Mouse (Mus musculus) adrenal gland, adult 2 months (tissue): ENCODE data around the gene Bag5. TPM values are rescaled to one million over a fixed set of nuclear protein-coding genes. Genes with fewer than 3 reads are reported as not detected.

Source experiments
- DNase-seq: peaks from one replicate; pipeline ENCODE4 v3.0.0; 2021
- polyA plus RNA-seq: library from polyadenylated mRNA; depleted of rRNA; stranded (reverse); fragments of >200 nt; gene quantifications from 2 replicates; pipeline ENCODE4 v1.2.3, GENCODE M21; 2012
- total RNA-seq, 2 experiments: library from RNA; stranded (reverse); gene quantifications; 2 replicates each; pipeline ENCODE4 v1.2.3; 2021

The Bag5 gene
- total and polyA plus RNA-seq, 3 experiments: 8.0 to 37.7 (median 32.5) TPM

GRCm38 (mm10) chr12:111698346-111698913 is 14.6 kb downstream of the Bag5 start:
- DNase-seq: peak; percentile 72

DNA sequence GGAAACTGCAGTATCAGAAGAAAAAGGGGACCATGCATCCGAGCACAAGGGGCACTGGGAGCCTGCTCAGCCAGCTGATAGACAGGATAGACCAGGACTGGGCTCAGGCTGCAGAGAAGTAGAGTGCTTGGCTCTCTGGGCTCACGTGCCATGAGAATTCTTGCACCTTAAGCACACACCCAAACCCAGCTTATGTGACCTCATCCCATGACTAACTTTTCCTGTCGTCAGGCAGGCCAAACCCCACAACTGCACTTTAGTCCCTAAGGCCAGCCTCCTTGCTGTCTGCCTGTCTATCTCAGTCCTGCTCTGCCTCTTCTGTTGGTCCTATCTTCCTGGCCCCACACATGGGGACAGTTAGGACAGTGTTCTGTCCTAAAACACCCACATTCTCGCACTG is 15.3 kb downstream of the Bag5 start:
- DNase-seq: peak; percentile 56

DNA sequence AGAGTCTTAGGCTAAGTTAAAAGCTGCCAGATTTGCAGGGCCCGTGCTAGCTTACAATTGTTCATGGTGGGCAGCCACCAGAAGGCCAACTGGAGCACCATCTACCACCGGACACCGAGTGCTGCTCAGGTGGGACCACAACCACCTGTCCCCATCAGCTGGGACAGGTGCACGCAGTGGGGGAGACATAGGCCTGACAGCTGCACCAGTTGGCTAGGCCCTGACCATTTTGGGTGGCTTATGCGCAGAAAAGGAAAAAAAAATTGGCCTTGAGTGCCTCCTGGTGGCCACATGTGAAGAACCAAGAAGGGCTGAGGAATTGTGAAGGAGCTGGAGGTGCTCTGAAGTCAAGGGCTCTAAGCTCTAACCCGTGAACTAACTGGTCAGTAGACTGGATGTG is 16.8 kb downstream of the Bag5 start:
- DNase-seq: peak; percentile 65

GRCm38 (mm10) chr12:111694880-111695804 is 17.9 kb downstream of the Bag5 start:
- DNase-seq: peak; percentile 35

GRCm38 (mm10) chr12:111694271-111694781 is 18.7 kb downstream of the Bag5 start:
- DNase-seq: peak; percentile 48

GRCm38 (mm10) chr12:111693341-111694270 is 19.5 kb downstream of the Bag5 start:
- DNase-seq: no peak

- DNase-seq: no peak
These were observed 20.2 kb downstream of the Bag5 start for GRCm38 (mm10) chr12:111692899-111693298.

DNA sequence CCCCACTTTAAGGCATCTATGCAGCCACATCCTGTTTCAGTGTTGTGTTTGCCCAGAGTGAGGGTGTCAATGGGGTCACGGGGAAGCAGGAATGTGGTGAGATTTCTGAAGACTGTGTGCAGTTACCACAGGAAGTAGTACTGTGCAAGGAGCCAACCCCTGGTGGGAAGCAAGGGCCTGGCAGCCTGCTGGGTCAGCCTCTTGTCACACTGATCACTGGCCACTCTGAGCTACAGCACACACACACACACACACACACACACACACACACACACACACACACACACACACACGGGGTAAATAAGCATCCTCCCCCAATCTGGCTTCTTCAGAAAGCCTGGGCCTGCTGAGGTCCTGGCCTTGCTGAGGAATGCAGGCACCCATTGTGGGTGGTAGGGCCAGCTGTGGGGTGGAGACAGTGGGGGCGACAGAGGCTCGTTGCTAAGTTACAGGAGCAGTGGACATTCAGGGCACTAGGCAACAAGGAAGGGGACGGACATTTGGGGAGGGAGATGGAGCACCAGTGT is 21.6 kb downstream of the Bag5 start:
- DNase-seq: no peak

- no peak for DNase-seq
These were observed 23.6 kb downstream of the Bag5 start for GRCm38 (mm10) chr12:111689426-111689825.

DNA sequence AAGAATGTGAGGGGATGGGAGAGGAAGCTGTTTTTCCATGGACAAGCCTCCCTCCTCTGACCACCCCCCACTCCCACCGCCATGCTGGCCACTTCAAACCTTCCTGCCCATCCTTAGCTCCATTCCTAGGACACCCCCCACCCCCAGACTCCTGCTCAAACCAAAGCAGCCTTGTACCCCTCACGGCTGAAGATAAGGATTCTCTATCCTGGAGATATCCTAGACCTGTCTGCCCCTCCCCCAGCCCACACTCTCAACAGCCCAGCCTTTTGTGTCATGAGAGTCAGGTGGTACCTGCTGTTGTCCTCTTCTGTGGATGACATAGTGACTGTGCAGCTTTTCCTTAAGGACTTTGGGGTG is 25.0 kb downstream of the Bag5 start:
- DNase-seq: no peak

- peak; percentile 82 for DNase-seq
These were observed 25.5 kb downstream of the Bag5 start for GRCm38 (mm10) chr12:111687350-111688068.

DNA sequence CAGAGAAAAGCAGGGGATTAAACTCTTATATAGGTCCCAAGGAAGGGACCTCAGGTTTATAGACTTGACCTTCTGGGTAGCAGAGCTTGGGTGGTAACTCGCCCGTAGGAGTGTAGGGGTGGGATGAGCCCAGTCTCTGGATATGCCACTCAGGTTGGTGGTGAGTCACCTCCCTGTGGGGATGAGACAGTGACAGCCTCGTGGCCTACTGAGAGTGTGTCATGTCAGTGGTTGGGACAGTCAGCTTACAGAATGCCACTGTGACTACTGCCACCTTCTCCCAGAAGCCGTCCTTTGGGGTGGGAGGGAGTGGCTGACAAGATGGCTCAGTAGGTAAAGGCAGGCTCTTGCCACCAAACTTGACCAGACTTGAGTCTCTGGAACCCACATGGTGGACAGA is 26.7 kb downstream of the Bag5 start:
- DNase-seq: peak; percentile 71

GRCm38 (mm10) chr12:111682806-111683205 is 30.3 kb downstream of the Bag5 start:
- no peak for DNase-seq

GRCm38 (mm10) chr12:111682003-111682402 is 31.1 kb downstream of the Bag5 start:
- no peak for DNase-seq

GRCm38 (mm10) chr12:111681305-111681704 is 31.8 kb downstream of the Bag5 start:
- DNase-seq: no peak

DNA sequence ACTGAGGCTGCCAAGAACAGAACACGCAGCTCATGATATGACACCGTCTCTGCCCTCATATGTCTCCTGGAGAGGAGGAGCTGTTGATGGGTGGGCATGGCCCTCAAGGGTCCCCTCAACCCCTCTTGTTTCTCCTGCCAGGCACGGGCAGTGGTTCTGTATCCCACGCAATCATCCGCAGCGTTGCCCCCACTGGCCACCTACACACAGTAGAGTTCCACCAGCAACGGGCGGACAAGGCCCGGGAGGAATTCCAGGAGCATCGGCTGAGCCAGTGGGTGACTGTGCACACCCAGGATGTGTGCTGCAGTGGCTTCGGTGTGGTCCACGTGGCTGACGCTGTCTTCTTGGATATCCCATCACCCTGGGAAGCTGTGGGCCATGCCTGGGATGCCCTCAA is 32.4 kb downstream of the Bag5 start:
- DNase-seq: no peak

- DNase-seq: no peak
These were observed 34.1 kb downstream of the Bag5 start for GRCm38 (mm10) chr12:111678997-111679396.

DNA sequence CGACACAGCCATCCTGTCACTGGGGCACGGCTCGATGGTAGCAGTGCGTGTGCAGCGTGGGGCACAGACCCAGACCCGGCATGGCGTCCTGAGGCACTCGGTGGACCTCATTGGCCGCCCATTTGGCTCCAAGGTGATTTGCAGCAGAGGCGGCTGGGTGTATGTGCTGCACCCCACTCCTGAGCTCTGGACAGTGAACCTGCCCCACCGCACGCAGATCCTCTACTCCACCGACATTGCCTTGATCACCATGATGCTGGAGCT is 34.5 kb downstream of the Bag5 start:
- DNase-seq: no peak

DNA sequence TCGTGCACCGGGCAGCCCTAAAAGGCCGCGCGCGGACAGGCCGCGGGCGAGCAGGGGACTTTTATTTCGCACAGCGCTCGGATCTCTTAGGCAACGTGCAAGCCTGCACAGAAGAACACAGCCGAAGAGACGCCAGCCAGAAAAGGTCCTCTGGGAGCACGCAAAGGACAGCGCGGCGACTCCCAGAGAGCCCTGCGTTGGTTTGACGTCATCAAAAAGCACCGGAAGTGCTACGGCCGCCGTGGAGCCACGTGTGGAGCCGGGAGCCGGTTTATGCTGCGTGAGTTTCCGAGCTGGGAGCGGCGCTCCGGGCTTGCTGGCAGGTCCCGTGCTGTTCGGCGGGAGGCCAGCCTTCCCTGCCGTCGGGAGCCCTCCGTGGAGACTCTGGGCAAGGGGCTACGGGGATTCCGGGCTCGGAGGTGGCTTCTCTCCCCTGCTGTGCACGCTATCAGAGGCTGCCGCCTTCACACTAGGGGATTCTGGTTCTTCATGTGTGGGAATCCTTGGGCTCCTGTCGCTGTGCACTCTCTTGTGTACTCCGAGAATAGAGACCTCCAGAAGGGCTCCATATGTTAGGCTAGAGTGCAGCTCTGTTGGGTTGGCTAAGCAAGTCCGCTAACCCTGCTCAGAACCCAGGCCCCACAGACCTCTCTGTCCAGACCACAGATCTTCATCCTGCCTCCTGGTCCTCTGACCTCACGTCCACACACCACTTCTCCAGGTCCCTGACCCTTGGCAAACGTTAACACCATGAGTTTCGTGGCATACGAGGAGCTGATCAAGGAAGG is 35.0 kb downstream of the Bag5 start, which contains the start of gene Trmt61a:
Gene Trmt61a (plus strand): TSS at position 224 of the 788 bp plus-strand sequence.
- DNase-seq: peak; percentile 91

DNA sequence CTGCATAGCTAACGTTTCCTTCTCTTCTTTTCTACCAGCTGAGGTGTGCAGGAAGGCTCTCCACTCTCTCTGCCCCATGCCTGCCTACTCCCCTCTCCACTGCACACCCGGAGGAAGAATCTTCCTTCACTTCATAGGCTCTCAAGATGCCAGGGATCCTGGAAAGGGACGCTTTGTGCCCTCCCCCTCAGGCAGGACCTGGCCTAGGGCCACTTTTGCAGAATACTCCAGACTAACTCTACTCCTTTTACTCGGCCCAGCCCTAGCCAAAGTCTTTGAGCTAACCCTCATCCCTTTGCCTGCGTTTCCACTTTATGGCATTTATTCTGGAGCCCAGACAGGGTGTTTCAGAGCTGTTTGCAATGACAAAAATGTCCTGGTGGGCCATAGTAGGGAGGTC is 35.6 kb downstream of the Bag5 start:
- no peak for DNase-seq
